Mouse (Mus musculus) heart, embryonic 14.5 days (tissue): ENCODE results near the gene Aacs. TPM values are rescaled to one million over a fixed set of nuclear protein-coding genes. Genes with fewer than 3 reads are reported as not detected.

Source experiments
- ATAC-seq: fragments of 200-750 bp; cut with Nextera tagmentation; 2 replicates; pipeline ENCODE4 v1.8.0; 2017; ENCODE audit warnings: low read depth, moderate TSS enrichment; ENCODE audit not compliant: insufficient number of reproducible peaks, insufficient read depth, low FRiP score
- H3K27ac ChIP-seq, 2 experiments: fragments of 200-500 bp in 1 of 2; fragments of 300-500 bp in 1 of 2; sonication (generic) in 1 of 2; replicated peaks in 1 of 2; 2 replicates each; pipeline ENCODE4 v1.5.1; 2012 to 2014; ENCODE audit warnings: low read depth in 2 of 2, low read length in 2 of 2, control low read depth in 1 of 2, mild to moderate bottlenecking in 1 of 2, mixed read lengths in 1 of 2; ENCODE audit not compliant: control insufficient read depth in 1 of 2, insufficient read depth in 1 of 2
- H3K27me3 ChIP-seq: fragments of 300-500 bp; sonication (generic); 2 replicates; pipeline ENCODE4 v1.6.1; 2014; ENCODE audit warnings: mild to moderate bottlenecking, low read length, control low read depth; ENCODE audit not compliant: control insufficient read depth, insufficient read depth
- H3K36me3 ChIP-seq: fragments of 300-500 bp; sonication (generic); 2 replicates; pipeline ENCODE4 v1.6.1; 2014; ENCODE audit warnings: mild to moderate bottlenecking, control low read depth, low read length, mixed read lengths; ENCODE audit not compliant: control insufficient read depth, insufficient read depth
- H3K4me1 ChIP-seq, 2 experiments: fragments of 200-500 bp in 1 of 2; fragments of 300-500 bp in 1 of 2; sonication (generic) in 1 of 2; 2 replicates each; pipeline ENCODE4 v1.6.1; 2012 to 2014; ENCODE audit warnings: low read length in 2 of 2, control low read depth in 1 of 2, mixed read lengths in 1 of 2; ENCODE audit not compliant: control insufficient read depth in 2 of 2, insufficient read depth in 2 of 2
- H3K4me2 ChIP-seq: fragments of 300-500 bp; sonication (generic); 2 replicates; pipeline ENCODE4 v1.6.1; 2014; ENCODE audit warnings: mild to moderate bottlenecking, low read length
- H3K4me3 ChIP-seq, 2 experiments: fragments of 200-500 bp in 1 of 2; fragments of 300-500 bp in 1 of 2; sonication (generic) in 1 of 2; 2 replicates each; pipeline ENCODE4 v1.5.1; 2012 to 2014; ENCODE audit warnings: low read length in 2 of 2, mild to moderate bottlenecking in 2 of 2, control low read depth in 1 of 2, low read depth in 1 of 2, moderate library complexity in 1 of 2; ENCODE audit not compliant: control insufficient read depth in 1 of 2, insufficient read depth in 1 of 2
- H3K9ac ChIP-seq: fragments of 300-500 bp; sonication (generic); 2 replicates; pipeline ENCODE4 v1.6.1; 2014; ENCODE audit warnings: mild to moderate bottlenecking, low read length
- H3K9me3 ChIP-seq: fragments of 300-500 bp; sonication (generic); 2 replicates; pipeline ENCODE4 v1.6.1; 2016; ENCODE audit warnings: low read length, control low read depth; ENCODE audit not compliant: control insufficient read depth
- WGBS: fragments of 180-500 bp; shearing (Covaris S2); extraction: QIAGEN DNeasy Blood & Tissue Kit; methylation state at CpG from one replicate; pipeline ENCODE4 v1.1.7; 2014; 5-methylcytosine and 5-hydroxymethylcytosine counted together
- polyA plus RNA-seq: library from polyadenylated mRNA; unstranded; fragments of >200 nt; fragmentation: Nextera tagmentation; extraction: Ambion mirVana; gene quantifications from 2 replicates; pipeline ENCODE4 v1.2.1, GENCODE M21; 2014

Gene Aacs
- polyA plus RNA-seq, 1 experiment from 2014 or later: 9.6 TPM

DNA sequence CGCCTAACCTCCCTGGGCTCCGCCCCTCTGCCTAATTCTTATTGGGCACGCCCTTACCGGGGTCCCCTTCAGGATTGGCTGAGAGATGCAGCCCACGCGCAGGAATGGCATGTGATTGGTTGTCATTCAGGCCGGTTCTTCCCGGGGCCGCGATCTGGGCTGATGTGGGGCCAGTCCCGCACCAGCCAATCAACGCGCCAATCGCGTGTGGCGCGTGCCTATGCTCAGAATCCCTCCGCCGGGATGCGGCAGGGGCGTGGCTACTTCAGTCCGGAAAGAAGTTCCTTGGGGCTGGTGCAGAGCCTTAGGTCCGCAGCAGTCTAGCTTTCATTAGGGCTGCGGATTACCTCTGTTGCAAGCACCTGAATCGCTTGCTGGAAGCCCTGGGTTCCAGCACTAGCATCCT is 9.9 kb upstream of the Aacs start:
- H3K4me1 ChIP-seq: peaks cover 0 to 3% of the 10 kb centered on the region in 2 experiments; a peak in 2 of 4 replicates
- H3K27me3 ChIP-seq: no peaks in the 10 kb centered on the region
- no peak overlapping the region; a peak in 1 of 4 replicates for H3K27ac ChIP-seq
- no peaks in the 10 kb centered on the region for H3K9me3 ChIP-seq
- H3K9ac ChIP-seq: peak overlapping the region; percentile 62; the same call in 1 of the 2 replicates
- peak overlapping the region; percentile 64 for H3K4me2 ChIP-seq
- H3K4me3 ChIP-seq: peak overlapping the region; percentile 24 to 29
- peak; percentile 99 for ATAC-seq
- no peaks in the 10 kb centered on the region for H3K36me3 ChIP-seq
- under 1% methylated on average over 25 of the region's 25 CpGs for WGBS

DNA sequence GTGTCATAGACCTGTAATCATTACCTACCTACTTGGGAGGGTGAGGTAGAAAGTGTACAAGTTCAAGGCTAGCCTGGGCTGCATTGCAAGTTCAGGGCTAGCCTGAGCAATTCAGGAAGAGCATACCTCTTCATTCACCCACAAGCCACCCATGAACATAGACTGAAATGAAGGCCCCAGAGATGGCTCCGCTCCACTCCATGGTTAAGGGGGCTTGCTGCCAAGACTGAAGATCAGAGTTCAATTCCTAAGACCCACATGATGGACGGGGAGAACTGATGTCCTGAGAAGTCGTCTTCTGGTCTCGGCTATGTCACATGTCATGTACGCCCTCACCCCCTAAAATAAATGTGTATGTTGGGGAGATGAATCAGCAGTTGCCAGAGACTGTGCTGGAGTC is 9.1 kb upstream of the Aacs start:
- H3K27me3 ChIP-seq: no peaks in the 10 kb centered on the region
- H3K9ac ChIP-seq: no peak overlapping the region
- no peak overlapping the region for H3K4me3 ChIP-seq
- peaks cover 0 to 3% of the 10 kb centered on the region in 2 experiments; a peak in 2 of 4 replicates for H3K4me1 ChIP-seq
- ATAC-seq: no peak
- no peak overlapping the region for H3K4me2 ChIP-seq
- H3K9me3 ChIP-seq: no peaks in the 10 kb centered on the region
- 80% methylated on average over 5 of the region's 5 CpGs for WGBS
- no peak overlapping the region for H3K27ac ChIP-seq
- no peaks in the 10 kb centered on the region for H3K36me3 ChIP-seq

DNA sequence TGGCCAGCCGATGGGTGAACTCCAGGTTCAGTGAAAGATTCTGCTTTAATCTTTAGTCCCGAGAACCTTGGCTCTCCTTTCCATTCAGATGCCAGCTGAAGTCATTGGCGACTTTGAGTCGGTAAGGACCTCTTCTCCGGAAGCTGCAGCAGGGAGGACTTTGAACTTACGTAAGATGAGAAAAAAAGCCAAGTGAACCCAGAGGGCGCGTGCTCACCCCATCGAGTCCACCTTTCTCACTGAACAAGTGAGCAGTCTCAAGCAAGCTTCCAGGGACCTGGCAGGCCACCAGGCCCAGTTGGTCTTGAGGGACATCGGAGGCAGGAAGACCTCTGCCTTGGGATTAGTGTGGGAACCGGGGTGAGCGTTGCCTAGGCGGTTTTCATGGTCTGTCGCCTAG is 8.4 kb upstream of the Aacs start:
- Histone ChIP-seq H3K9ac (no peak overlapping the region), H3K27ac (no peak overlapping the region), H3K4me2 (no peak overlapping the region), H3K4me1 (peaks cover 0 to 3% of the 10 kb centered on the region in 2 experiments; a peak in 2 of 4 replicates), H3K9me3 (no peaks in the 10 kb centered on the region), H3K27me3 (no peaks in the 10 kb centered on the region), H3K36me3 (no peaks in the 10 kb centered on the region), H3K4me3 (no peak overlapping the region)
- no peak for ATAC-seq
- 84% methylated on average over 14 of the region's 14 CpGs for WGBS

DNA sequence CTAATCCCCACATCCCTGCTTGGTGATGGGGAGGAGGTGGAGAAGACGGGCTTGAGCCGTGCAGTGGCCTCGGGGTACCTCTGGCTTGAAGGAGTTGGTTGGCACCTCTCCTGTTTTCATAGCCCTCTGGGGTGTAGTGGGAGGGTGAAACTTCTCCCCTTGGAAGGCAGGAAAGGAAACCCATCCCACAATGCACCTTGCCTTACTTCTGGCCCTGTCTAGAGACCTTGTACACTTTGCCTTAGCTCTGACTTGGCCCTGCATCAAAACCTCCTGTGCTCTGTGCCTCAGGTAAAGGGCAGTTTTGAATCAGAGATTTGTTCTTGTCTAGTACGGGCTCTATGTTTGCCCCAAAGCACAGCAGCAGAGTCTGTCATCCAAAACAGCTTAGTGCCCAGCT is 4.9 kb upstream of the Aacs start:
- Histone ChIP-seq H3K4me2 (no peak overlapping the region), H3K4me3 (no peak overlapping the region), H3K27ac (no peak overlapping the region), H3K27me3 (no peaks in the 10 kb centered on the region), H3K9me3 (no peaks in the 10 kb centered on the region), H3K4me1 (no peaks in the 10 kb centered on the region), H3K9ac (no peak overlapping the region), H3K36me3 (no peaks in the 10 kb centered on the region)
- ATAC-seq: no peak
- 91% methylated on average over 4 of the region's 4 CpGs for WGBS

DNA sequence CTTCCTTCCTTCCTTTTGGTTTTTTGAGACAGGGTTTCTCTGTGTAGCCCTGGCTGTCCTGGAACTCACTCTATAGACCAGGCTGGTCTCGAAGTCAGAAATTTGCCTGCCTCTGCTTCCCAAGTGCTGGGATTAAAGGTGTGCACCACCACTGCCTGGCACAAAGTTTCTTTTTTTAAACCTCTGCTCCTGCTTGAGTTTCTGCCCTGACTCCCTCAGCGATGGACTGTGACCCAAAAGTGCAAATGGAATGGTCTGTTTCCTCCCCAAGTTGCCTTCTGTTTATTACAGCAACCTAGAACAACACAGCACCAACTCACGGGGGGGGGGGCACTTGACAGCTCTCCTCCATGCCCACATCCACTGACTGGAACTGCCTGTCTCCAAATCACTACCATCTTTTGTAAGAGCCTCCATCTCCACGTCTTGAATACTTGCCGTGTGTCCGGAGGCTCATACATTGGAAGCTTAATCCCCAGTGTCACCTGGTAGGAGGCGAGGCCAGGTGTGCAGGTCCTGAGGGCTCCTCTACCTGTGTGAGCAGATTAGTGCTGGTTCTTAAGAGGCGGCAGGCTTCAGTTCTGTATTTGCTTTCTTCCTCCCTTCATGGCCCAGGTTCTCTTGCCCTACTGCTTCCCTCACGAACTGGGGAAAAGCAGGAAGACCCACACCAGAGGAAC is 2.7 kb upstream of the Aacs start:
- Histone ChIP-seq H3K27me3 (no peaks in the 10 kb centered on the region), H3K9ac (no peak overlapping the region), H3K9me3 (no peaks in the 10 kb centered on the region), H3K27ac (no peak overlapping the region), H3K4me3 (no peak overlapping the region), H3K4me2 (no peak overlapping the region), H3K4me1 (peaks cover 6 to 10% of the 10 kb centered on the region in 2 experiments; a peak in 3 of 4 replicates), H3K36me3 (no peaks in the 10 kb centered on the region)
- no peak for ATAC-seq
- 63% methylated on average over 9 of the region's 9 CpGs for WGBS

DNA sequence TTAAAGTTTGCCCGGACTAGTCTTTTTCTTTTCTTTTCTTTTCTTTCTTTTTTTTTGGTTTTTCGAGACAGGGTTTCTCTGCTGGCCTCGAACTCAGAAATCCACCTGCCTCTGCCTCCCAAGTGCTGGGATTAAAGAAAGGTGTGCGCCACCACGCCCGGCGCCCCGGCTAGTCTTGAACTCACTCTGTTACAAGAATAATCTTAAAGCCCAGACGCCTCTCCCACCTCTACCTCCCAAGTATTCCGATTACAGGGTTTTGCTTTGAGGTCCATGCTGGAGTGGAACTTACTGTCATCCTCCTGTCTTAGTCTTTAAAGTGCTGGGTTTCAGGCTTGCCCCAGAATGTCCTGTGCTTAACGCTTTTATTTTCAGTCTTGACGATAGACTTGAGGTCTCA is 584 bp upstream of the Aacs start:
- peak overlapping the region; percentile 87 for H3K9ac ChIP-seq
- ATAC-seq: no peak
- H3K27ac ChIP-seq: no peak overlapping the region
- H3K4me2 ChIP-seq: peak overlapping the region; percentile 98
- peak overlapping the region; percentile 88 to 98 for H3K4me3 ChIP-seq
- no peaks in the 10 kb centered on the region for H3K27me3 ChIP-seq
- 54% methylated on average over 12 of the region's 12 CpGs for WGBS
- no peaks in the 10 kb centered on the region for H3K36me3 ChIP-seq
- no peaks in the 10 kb centered on the region for H3K9me3 ChIP-seq
- peaks cover 6 to 10% of the 10 kb centered on the region in 2 experiments; a peak in 3 of 4 replicates for H3K4me1 ChIP-seq

DNA sequence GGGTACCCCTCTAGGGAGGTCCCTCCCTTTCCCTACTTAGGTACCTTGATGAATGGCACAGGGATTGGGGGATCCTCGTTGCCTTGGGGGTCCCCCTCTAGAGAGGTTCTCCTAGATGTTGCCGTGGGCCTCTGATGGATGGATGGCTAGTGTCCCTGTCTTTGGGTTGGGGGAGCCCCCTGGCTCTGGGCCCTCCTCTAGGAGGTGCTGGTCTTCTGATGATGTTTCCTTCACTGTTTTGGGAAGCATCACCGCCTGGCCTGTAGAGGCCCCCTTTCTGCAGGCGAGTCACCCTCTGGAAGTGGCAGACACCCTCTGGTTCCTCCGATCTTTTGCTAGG is 642 bp downstream of the Aacs start:
- H3K4me2 ChIP-seq: peak overlapping the region; percentile 98
- H3K4me3 ChIP-seq: peak overlapping the region; percentile 88 to 98
- 30% methylated on average over 5 of the region's 5 CpGs for WGBS
- 0 out of 2 replicates have a peak, but pooled peaks have one; percentile 0 for ATAC-seq
- no peaks in the 10 kb centered on the region for H3K36me3 ChIP-seq
- peak overlapping the region; percentile 87 for H3K9ac ChIP-seq
- peaks cover 6 to 10% of the 10 kb centered on the region in 2 experiments; a peak in 3 of 4 replicates for H3K4me1 ChIP-seq
- no peaks in the 10 kb centered on the region for H3K9me3 ChIP-seq
- H3K27me3 ChIP-seq: no peaks in the 10 kb centered on the region
- no peak overlapping the region for H3K27ac ChIP-seq

DNA sequence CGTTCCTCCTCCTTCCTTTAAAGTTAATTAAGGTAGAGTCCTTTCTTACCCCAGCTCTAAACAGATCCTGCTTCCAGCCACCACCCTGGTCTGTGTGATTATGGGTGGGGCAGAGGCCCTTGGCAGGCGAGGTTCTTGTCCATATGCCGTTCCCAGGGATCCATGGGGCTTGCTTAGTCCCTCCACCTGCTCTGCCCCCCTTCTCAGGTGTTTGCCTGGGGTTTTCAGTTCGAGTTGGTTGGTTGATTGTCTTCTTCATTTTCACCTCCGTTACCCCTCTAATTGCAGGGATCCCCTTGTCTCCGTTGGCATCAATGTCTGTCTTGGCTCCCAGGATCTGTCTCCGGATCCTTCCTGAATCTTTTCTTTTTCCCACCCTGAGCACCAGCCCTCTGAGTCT is 1.2 kb downstream of the Aacs start:
- H3K9me3 ChIP-seq: no peaks in the 10 kb centered on the region
- H3K27me3 ChIP-seq: no peaks in the 10 kb centered on the region
- WGBS: 72% methylated on average over 7 of the region's 7 CpGs
- ATAC-seq: no peak
- peak overlapping the region; percentile 87 for H3K9ac ChIP-seq
- H3K27ac ChIP-seq: no peak overlapping the region
- H3K4me1 ChIP-seq: peaks cover 6 to 10% of the 10 kb centered on the region in 2 experiments; a peak in 3 of 4 replicates
- no peaks in the 10 kb centered on the region for H3K36me3 ChIP-seq
- H3K4me3 ChIP-seq: peak overlapping the region in 1 of 2 experiments; percentile 88; a peak in 2 of 4 replicates
- peak overlapping the region; percentile 98 for H3K4me2 ChIP-seq
